In the genomic region with DNA sequence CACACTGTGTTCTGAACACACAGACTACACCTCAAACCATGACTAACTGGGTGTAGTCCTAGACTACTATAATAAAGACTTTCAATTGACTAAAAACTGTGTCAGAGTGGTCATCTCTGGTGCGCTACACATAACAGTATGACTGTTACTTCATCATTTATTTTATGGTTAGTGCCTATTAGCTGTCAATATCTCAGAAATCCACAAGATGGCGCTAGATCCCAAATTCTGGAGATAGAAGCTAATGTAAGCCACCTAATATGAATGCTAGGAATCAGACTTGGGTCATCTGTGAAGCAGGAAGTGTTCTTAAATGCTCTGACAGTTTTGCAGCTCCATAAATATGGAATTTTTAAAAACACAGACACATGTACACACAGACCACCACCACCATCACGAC, we compare ENCODE assay signal across 8 mouse cellular contexts.
DNase-seq lines count a peak whose midpoint lies in the region; ATAC-seq and TF ChIP-seq lines count a peak whose summit lies in the region.

No protein-coding gene starts in this region.

- peaks cover 17% of the 10 kb centered on the region for H3K27me3 ChIP-seq in Patski
- no peaks in the 10 kb centered on the region for H3K27me3 ChIP-seq in hindbrain, embryonic 14.5 days (ENCODE audit: control insufficient read depth, insufficient read depth, low read length)
- H3K27me3 ChIP-seq in limb, embryonic 13.5 days = no peaks in the 10 kb centered on the region

- WGBS in hindbrain, embryonic 14.5 days = 7% methylated on average over 3 of the region's 3 CpGs
- WGBS in limb, embryonic 13.5 days = 8% methylated on average over 3 of the region's 3 CpGs

- H3K4me3 ChIP-seq in cortical plate, adult 2 months (ENCODE audit: insufficient read depth, low read length) = no peak overlapping the region
- H3K4me3 ChIP-seq in hindbrain, embryonic 14.5 days (replicated peaks; ENCODE audit: low read length) = no peak overlapping the region
- H3K4me3 ChIP-seq in limb, embryonic 13.5 days = no peak overlapping the region

- H3K36me3 ChIP-seq in hindbrain, embryonic 14.5 days (replicated peaks; ENCODE audit: control insufficient read depth, insufficient read depth) = no peaks in the 10 kb centered on the region
- H3K36me3 ChIP-seq in limb, embryonic 13.5 days = no peaks in the 10 kb centered on the region

- DNase-seq in right cerebral cortex, adult 18-20 months = peak; percentile 19
- DNase-seq in right cerebral cortex, postnatal 14 days = no peak
- no peak for DNase-seq in Patski (ENCODE audit: low read depth, low spot score)
- peak; percentile 96 for DNase-seq in hindbrain, embryonic 14.5 days (ENCODE audit: low spot score)
- DNase-seq in naive thymus-derived CD4-positive, alpha-beta T cell, adult 2 months (ENCODE audit: low read depth) = peak; percentile 75
- no peak for DNase-seq in spleen, adult 18-20 months

- ATAC-seq in Patski = peak; percentile 77
- ATAC-seq in hindbrain, embryonic 14.5 days (ENCODE audit: low FRiP score) = peak; percentile 64
- ATAC-seq in limb, embryonic 13.5 days (ENCODE audit: low FRiP score, low read depth) = peak; percentile 59; the same call in 1 of the 2 replicates

- H3K4me2 ChIP-seq in hindbrain, embryonic 14.5 days (replicated peaks) = no peak overlapping the region
- H3K4me2 ChIP-seq in limb, embryonic 13.5 days (replicated peaks) = no peak overlapping the region

- POLR2A ChIA-PET in Patski (lab: Charles Lee) = no interaction called here

- no peak overlapping the region for H3K27ac ChIP-seq in cortical plate, adult 2 months (ENCODE audit: insufficient read depth, low read length)
- no peak overlapping the region for H3K27ac ChIP-seq in hindbrain, embryonic 14.5 days
- no peak overlapping the region for H3K27ac ChIP-seq in limb, embryonic 13.5 days

- H3K4me1 ChIP-seq in cortical plate, adult 2 months (ENCODE audit: control insufficient read depth, insufficient read depth, low read length) = no peaks in the 10 kb centered on the region
- H3K4me1 ChIP-seq in hindbrain, embryonic 14.5 days (replicated peaks; ENCODE audit: control insufficient read depth, insufficient read depth, low read length) = no peaks in the 10 kb centered on the region
- H3K4me1 ChIP-seq in limb, embryonic 13.5 days = no peaks in the 10 kb centered on the region

- no peak for TF ChIP-seq POLR2A in cortical plate, adult 2 months (IDR thresholded peaks at IDR 0.05; ENCODE audit: extremely low read depth, insufficient read depth, low read length)

- CTCF ChIA-PET in Patski (lab: Charles Lee) = interaction anchor here (1.1 to 2.4 kb wide), 13 partner anchors 9 to 133 kb away, joined by 3 to 11 read pairs (median 6); no protein-coding TSS in a partner anchor

- no peaks in the 10 kb centered on the region for H3K9me3 ChIP-seq in hindbrain, embryonic 14.5 days (ENCODE audit: control insufficient read depth, low read length)
- H3K9me3 ChIP-seq in limb, embryonic 13.5 days = no peaks in the 10 kb centered on the region

- TF ChIP-seq CTCF in Patski (IDR thresholded peaks at IDR 0.05) = peak; percentile 63
- 0 out of 2 replicates have a peak, but pooled peaks have one; percentile 14 for TF ChIP-seq CTCF in cortical plate, adult 2 months (IDR thresholded peaks at IDR 0.05; ENCODE audit: extremely low read depth, insufficient read depth, low read length)

- in situ Hi-C loops in Patski (cut with MboI; ENCODE audit: low pct_unique_long_range_greater_than_20kb) = no loop called here

- no peak overlapping the region for H3K9ac ChIP-seq in hindbrain, embryonic 14.5 days
- no peak overlapping the region for H3K9ac ChIP-seq in limb, embryonic 13.5 days

Comparison
In these comparisons a context has a peak if more than half of its experiments do, and no peak if none do; other contexts are left out.
1. DNase-seq: peak in right cerebral cortex, adult 18-20 months (single experiment), hindbrain, embryonic 14.5 days (single experiment) and naive thymus-derived CD4-positive, alpha-beta T cell, adult 2 months (single experiment); none in right cerebral cortex, postnatal 14 days (single experiment), Patski (single experiment) and spleen, adult 18-20 months (0 of 2).
2. Peak in every context shown above with its lines, with median percentiles within 50 percentile points of each other: ATAC-seq.